Mouse (Mus musculus) kidney, adult 2 months (tissue): ENCODE measurements around the gene Mta1. TPM values are rescaled to one million over a fixed set of nuclear protein-coding genes. Genes with fewer than 3 reads are reported as not detected.

Experiments used
- DNase-seq: peaks from one replicate; pipeline ENCODE4 v3.0.0; 2021
- H3K27ac ChIP-seq: fragments of 200-500 bp; 2 replicates; pipeline ENCODE4 v1.5.1; 2012; ENCODE audit warnings: low read depth, low read length, control low read depth, inconsistent platforms; ENCODE audit not compliant: insufficient read depth
- H3K27me3 ChIP-seq: fragments of 200-500 bp; replicated peaks from 2 replicates; pipeline ENCODE4 v1.6.1; 2012; ENCODE audit warnings: mild to moderate bottlenecking, moderate library complexity, low read length, inconsistent platforms; ENCODE audit not compliant: control insufficient read depth, insufficient read depth
- H3K36me3 ChIP-seq: fragments of 200-500 bp; 2 replicates; pipeline ENCODE4 v1.6.1; 2012; ENCODE audit warnings: mild to moderate bottlenecking, moderate library complexity, low read length, inconsistent platforms; ENCODE audit not compliant: control insufficient read depth, insufficient read depth
- H3K4me1 ChIP-seq: fragments of 200-500 bp; 2 replicates; pipeline ENCODE4 v1.6.1; 2011; ENCODE audit warnings: low read length; ENCODE audit not compliant: control insufficient read depth, insufficient read depth
- H3K4me3 ChIP-seq: fragments of 200-500 bp; 2 replicates; pipeline ENCODE4 v1.5.1; 2011; ENCODE audit warnings: mild to moderate bottlenecking, low read depth, low read length, control low read depth; ENCODE audit not compliant: insufficient read depth
- CTCF ChIP-seq: fragments of 200-500 bp; conservative IDR thresholded peaks from 2 replicates; pipeline ENCODE4 v1.5.1; 2011; ENCODE audit warnings: low read depth, mild to moderate bottlenecking, control low read depth, low read length, moderate library complexity, mixed read lengths; ENCODE audit not compliant: insufficient read depth, insufficient read length
- POLR2A ChIP-seq: fragments of 200-500 bp; IDR thresholded peaks from one replicate; pipeline ENCODE4 v1.6.1; 2011; ENCODE audit warnings: low read depth, low read length, control low read depth
- WGBS: fragments of 180-500 bp; shearing (Covaris S2); methylation state at CpG from one replicate; pipeline ENCODE4 v1.1.7; 2018; 5-methylcytosine and 5-hydroxymethylcytosine counted together
- polyA plus RNA-seq: library from polyadenylated mRNA; depleted of rRNA; stranded (reverse); fragments of >200 nt; gene quantifications from 2 replicates; pipeline ENCODE4 v1.2.3, GENCODE M21; 2012; rRNA removed

Gene Mta1
- polyA plus RNA-seq, 1 experiment, result 39.0 TPM

DNA sequence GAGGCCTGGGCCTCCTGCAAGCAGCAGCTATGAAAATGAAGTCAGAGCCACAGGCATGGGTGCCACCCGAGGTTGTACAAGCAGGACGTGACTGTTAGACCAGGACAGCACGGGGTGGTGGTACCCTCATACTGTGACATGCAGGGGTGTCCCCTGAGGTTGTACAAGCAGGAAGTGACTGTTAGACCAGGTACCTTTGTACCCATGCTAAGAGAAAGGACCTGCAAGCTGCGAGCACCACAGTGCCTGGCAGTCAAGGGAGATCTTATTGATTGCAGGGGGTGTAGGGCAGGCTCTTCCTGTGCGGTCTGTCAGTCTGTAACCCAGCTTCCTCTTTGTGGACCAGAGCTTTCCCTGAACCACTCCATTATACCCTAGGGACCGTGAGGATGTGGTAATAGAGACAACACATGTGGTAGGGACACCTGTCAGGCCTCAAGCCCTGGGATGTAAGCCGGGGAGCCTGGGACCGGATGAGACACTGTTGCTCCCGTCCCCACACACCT is 70.0 kb downstream of the Mta1 start:
- TF ChIP-seq CTCF (no peak), POLR2A (no peak)
- WGBS, result 78% methylated on average over 9 of the region's 9 CpGs
- Histone ChIP-seq H3K36me3 (no peaks in the 10 kb centered on the region), H3K27me3 (no peaks in the 10 kb centered on the region), H3K27ac (no peak overlapping the region), H3K4me1 (no peaks in the 10 kb centered on the region), H3K4me3 (no peak overlapping the region)
- DNase-seq, result no peak

- no peaks in the 10 kb centered on the region for H3K36me3 ChIP-seq
- no peak for TF ChIP-seq CTCF
- no peak for TF ChIP-seq POLR2A
- H3K4me3 ChIP-seq, result no peak overlapping the region
- 84% methylated on average over 18 of the region's 18 CpGs for WGBS
- no peaks in the 10 kb centered on the region for H3K27me3 ChIP-seq
- no peak for DNase-seq
- no peak overlapping the region for H3K27ac ChIP-seq
- no peaks in the 10 kb centered on the region for H3K4me1 ChIP-seq
Observed at GRCm38 (mm10) chr12:113176960-113177725, 79.1 kb downstream of the Mta1 start.

- Histone ChIP-seq H3K36me3 (no peaks in the 10 kb centered on the region), H3K4me1 (no peaks in the 10 kb centered on the region), H3K27me3 (no peaks in the 10 kb centered on the region), H3K4me3 (no peak overlapping the region), H3K27ac (no peak overlapping the region)
- DNase-seq, result no peak
- WGBS, result 49% methylated on average over 4 of the region's 4 CpGs
- TF ChIP-seq CTCF (no peak), POLR2A (no peak)
Observed at GRCm38 (mm10) chr12:113181020-113181419, 82.9 kb downstream of the Mta1 start.

DNA sequence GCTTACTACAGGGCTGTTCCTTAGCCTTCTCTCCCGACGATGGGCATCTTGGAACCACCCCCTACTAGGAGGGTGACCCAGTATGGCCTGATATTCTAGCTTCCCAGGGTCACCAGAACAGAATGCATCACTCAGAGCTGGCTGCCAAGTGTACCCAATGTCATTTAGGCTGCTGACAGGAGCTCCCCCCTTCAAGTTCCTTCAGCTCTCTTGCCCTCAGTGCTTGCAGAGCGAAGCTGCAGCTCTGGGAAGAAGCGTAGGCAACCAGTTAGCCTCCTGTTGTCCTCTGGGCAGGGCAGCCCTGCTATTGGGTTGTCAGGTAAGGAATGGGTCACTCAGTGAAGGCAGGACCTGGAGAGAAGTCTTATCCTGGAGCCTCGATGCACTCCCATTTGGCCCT is 86.9 kb downstream of the Mta1 start:
- Histone ChIP-seq H3K27me3 (no peaks in the 10 kb centered on the region), H3K27ac (no peak overlapping the region), H3K4me3 (no peak overlapping the region), H3K4me1 (no peaks in the 10 kb centered on the region), H3K36me3 (no peaks in the 10 kb centered on the region)
- TF ChIP-seq CTCF (no peak), POLR2A (no peak)
- DNase-seq, result no peak
- WGBS, result 67% methylated on average over 5 of the region's 5 CpGs

DNA sequence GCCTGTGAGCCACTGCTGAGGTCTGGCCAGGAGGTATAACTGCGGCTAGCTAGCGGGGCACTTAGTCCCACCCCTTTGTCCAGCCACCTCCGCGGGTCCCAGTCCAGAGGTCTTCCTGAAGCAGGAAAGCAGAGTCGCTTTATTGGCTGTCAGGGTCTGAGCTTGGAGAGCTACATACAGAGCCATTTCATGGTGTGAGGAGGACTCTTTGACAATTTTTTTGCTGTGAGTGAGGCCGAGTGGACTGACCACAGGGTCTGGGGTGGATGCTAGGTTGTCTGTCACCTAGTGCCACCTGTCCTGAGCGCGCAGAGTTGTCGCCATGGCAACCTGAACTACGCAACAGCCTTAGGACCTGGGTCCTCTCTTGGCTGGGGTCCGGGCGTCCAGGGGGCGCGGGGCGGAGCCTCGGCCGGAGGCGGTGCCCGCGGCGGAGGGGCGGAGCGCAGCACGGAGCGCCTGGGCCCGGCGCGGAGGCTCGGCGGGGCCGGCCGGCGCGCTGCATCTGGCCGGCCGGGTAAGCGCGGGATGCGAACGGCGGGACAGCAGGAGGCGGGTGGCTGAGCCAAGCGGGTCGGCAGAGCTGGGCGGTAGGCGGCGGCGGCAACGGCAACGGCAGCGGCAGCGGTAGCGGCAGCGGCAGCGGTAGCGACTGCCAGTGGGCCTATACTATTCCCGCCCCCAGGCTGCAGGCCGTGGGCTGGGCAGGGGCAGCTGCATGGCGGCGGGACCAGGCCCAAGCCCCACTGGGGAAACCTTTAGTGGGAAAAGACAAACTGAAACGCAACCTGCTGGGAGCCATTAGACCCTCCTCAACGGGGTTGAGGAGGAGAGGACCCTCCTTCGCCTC is 87.6 kb downstream of the Mta1 start, which contains the start of gene Tmem121:
TSS of gene Tmem121 (plus strand) at position 489 of the 850 bp plus-strand sequence.
- peak within 1 kb of the TSS; percentile 35; the same call in 1 of the 2 replicates for H3K4me3 ChIP-seq
- no peak for DNase-seq

DNA sequence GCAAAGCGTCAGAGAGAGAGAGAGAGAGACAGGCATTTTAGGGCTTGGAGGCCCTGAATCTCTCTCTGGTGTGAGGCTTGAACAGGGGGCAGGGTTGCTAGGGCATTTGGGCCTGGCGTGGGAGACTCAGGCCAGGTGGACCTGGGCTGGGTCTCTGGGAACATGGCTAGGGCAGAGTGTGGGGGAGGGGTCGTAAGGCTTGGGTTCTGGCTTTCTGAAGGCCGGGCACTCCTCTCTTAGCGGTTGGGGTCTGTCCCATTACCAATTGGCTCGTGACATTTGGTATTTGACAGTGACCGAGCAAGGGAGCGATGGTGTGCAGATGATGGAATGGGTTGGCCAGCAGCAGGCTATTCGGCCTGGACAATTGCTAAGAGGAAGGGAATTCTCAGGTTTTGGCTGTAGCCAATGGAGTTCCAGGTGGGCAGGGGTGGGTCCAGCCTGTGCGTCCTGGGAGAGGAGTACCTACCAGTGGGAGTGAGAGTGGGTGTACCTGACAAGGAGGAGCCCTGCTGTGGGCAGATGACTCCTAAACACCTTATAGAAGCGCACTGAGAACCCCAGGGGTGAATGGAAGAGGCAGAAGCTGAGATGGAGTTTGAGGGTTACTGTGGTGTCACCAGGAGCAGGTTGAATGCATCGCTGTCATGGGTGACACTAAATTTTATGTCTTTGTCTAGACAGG is 88.4 kb downstream of the Mta1 start:
- H3K27me3 ChIP-seq, result no peaks in the 10 kb centered on the region
- no peak overlapping the region for H3K27ac ChIP-seq
- WGBS, result 45% methylated on average over 12 of the region's 12 CpGs
- no peak overlapping the region for H3K4me3 ChIP-seq
- no peaks in the 10 kb centered on the region for H3K4me1 ChIP-seq
- no peaks in the 10 kb centered on the region for H3K36me3 ChIP-seq
- DNase-seq, result no peak
- TF ChIP-seq POLR2A (no peak), CTCF (no peak)

More for the DNA sequence above, 87.6 kb downstream of the Mta1 start, which contains the start of gene Tmem121:
- Histone ChIP-seq H3K4me1 (no peaks in the 10 kb centered on the region), H3K27me3 (no peaks in the 10 kb centered on the region), H3K27ac (no peak within 1 kb of the TSS), H3K36me3 (no peaks in the 10 kb centered on the region)
- no peak for TF ChIP-seq CTCF
- TF ChIP-seq POLR2A, result no peak
- 3% methylated on average over 63 of the region's 63 CpGs for WGBS

Other genes starting within 250 kb of the Mta1 start
- 1.7 and 4.6 TPM in 2 replicates for gene Gpr132, start 230.1 kb upstream of the Mta1 start, polyA plus RNA-seq
- 10.1 and 10.6 TPM in 2 replicates for gene Jag2, start 168.5 kb upstream of the Mta1 start, polyA plus RNA-seq
- 66.1 and 73.0 TPM in 2 replicates for gene Nudt14, start 156.2 kb upstream of the Mta1 start, polyA plus RNA-seq
- gene Btbd6, start 121.8 kb upstream of the Mta1 start, polyA plus RNA-seq, result 31.8 and 45.2 TPM in 2 replicates
- 44.8 and 53.0 TPM in 2 replicates for gene Brf1, start 97.6 kb upstream of the Mta1 start, polyA plus RNA-seq
- 42.4 and 47.8 TPM in 2 replicates for gene Pacs2, start 83.8 kb upstream of the Mta1 start, polyA plus RNA-seq
- 0.16 and 0.46 TPM in 2 replicates for gene Tex22, start 23.8 kb upstream of the Mta1 start, polyA plus RNA-seq
- 221 and 233 TPM in 2 replicates for gene Crip2, start 42.0 kb downstream of the Mta1 start, polyA plus RNA-seq
- gene Crip1, start 48.0 kb downstream of the Mta1 start, polyA plus RNA-seq, result 195 and 229 TPM in 2 replicates
- 1.0 and 1.3 TPM in 2 replicates for gene Tedc1, start 58.1 kb downstream of the Mta1 start, polyA plus RNA-seq
- 0.27 and 0.41 TPM in 2 replicates for gene Tmem121, start 87.7 kb downstream of the Mta1 start, polyA plus RNA-seq